Mouse (Mus musculus) hindbrain, postnatal 0 days (tissue): ENCODE measurements at regions not wholly inside any gene's neighbourhood (a gene's known extent, or its start where the extent isn't known, plus 50 kb on each side); places are given as distances from the start of the nearest gene placed in this dataset.

Experiments used
- ATAC-seq: fragments of 200-750 bp; cut with Nextera tagmentation; 2 replicates; pipeline ENCODE4 v1.8.0; 2017; ENCODE audit warnings: mild to moderate bottlenecking, moderate TSS enrichment, moderate library complexity
- DNase-seq: peaks from one replicate; pipeline ENCODE4 v3.0.0-alpha.2; 2015; ENCODE audit warnings: low spot score
- H3K27ac ChIP-seq: fragments of 300-500 bp; sonication (generic); 2 replicates; pipeline ENCODE4 v1.5.1; 2014; ENCODE audit warnings: mild to moderate bottlenecking
- H3K27me3 ChIP-seq: fragments of 300-500 bp; sonication (generic); 2 replicates; pipeline ENCODE4 v1.6.1; 2014; ENCODE audit warnings: low read length, mixed read lengths; ENCODE audit not compliant: insufficient read depth
- H3K36me3 ChIP-seq: fragments of 300-500 bp; sonication (generic); 2 replicates; pipeline ENCODE4 v1.6.1; 2014; ENCODE audit warnings: low read length, mixed read lengths; ENCODE audit not compliant: insufficient read depth
- H3K4me1 ChIP-seq: fragments of 300-500 bp; sonication (generic); 2 replicates; pipeline ENCODE4 v1.6.1; 2014; ENCODE audit warnings: antibody characterized with exemption, low read length, mixed read lengths; ENCODE audit not compliant: insufficient read depth
- H3K4me2 ChIP-seq: fragments of 300-500 bp; sonication (generic); 2 replicates; pipeline ENCODE4 v1.6.1; 2014; ENCODE audit warnings: low read depth, mild to moderate bottlenecking, low read length, moderate library complexity, mixed read lengths
- H3K4me3 ChIP-seq: fragments of 300-500 bp; sonication (generic); 2 replicates; pipeline ENCODE4 v1.5.1; 2014; ENCODE audit warnings: low read length
- H3K9ac ChIP-seq: fragments of 300-500 bp; sonication (generic); replicated peaks from 2 replicates; pipeline ENCODE4 v1.6.1; 2014; ENCODE audit warnings: mild to moderate bottlenecking, low read length, moderate library complexity, mixed read lengths
- H3K9me3 ChIP-seq: fragments of 300-500 bp; sonication (generic); 2 replicates; pipeline ENCODE4 v1.6.1; 2016; ENCODE audit warnings: low read length, mixed read lengths
- CTCF ChIP-seq: IDR thresholded peaks from 2 replicates; pipeline ENCODE4 v1.5.1; 2016; ENCODE audit warnings: antibody characterized with exemption, control low read depth, low read depth
- WGBS: fragments of 180-500 bp; shearing (Covaris S2); extraction: QIAGEN DNeasy Blood & Tissue Kit; methylation state at CpG from one replicate; pipeline ENCODE4 v1.1.7; 2014; 5-methylcytosine and 5-hydroxymethylcytosine counted together

DNA sequence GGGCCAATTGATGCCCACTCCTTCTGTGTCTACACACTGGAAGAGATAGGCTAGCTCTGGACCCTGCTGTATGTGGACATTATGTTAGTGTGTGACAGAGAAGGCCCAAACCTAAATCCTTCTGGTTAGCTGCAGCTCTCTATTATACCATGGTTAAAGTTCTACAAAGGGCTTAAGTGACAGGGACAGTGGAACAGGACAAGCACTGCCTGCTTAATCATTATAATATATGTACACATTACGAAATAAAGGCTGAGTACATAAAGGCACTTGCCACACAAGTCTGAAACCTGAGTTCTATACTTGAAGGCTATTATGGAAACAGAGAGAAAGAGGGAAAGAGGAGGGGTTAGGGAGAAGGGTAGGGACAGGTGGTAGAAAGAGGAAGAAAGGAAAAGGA lies 55.2 kb downstream of the Rdh14 start:
- Histone ChIP-seq H3K4me2 (no peak overlapping the region), H3K9ac (no peak overlapping the region), H3K27ac (no peak overlapping the region), H3K36me3 (no peaks in the 10 kb centered on the region), H3K27me3 (no peaks in the 10 kb centered on the region), H3K4me3 (no peak overlapping the region), H3K4me1 (no peaks in the 10 kb centered on the region), H3K9me3 (no peaks in the 10 kb centered on the region)
- no peak for DNase-seq
- ATAC-seq, result no peak
- TF ChIP-seq CTCF, result no peak
- WGBS, result 88% methylated on average over 1 of the region's 1 CpGs

DNA sequence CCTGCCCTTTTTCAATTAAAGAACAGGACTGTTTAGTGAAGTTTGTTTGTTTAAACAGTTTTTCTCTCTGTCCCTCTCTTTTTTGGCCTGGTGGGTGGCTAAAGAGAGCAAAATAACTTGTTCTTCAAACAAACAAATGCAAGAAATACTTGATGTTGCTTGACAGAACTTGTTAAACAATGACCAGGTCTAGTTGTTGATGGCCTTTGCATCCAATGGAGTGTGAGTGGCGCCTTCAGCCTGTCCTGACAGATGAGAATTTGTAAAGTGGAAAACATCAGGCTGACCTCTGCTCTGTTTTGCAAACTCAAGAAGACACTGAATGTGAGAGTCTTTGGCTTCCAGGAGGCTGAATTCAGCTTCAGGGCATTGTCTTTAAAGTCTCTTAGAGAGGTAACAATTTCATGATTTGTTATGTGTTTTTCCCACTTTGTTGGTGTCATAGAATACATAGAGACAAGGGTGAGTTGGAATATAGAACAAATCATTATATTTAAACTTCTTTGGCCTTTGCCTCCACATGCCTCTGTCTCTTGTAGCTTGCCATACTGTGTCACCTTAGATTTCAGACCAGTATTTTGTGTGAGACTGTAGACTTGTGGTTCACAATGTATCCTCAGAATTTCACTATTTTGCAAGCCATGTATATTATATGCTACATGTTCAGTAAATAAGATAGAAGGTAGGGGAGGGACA lies 67.5 kb downstream of the Rdh14 start:
- Histone ChIP-seq H3K27me3 (no peaks in the 10 kb centered on the region), H3K36me3 (no peaks in the 10 kb centered on the region), H3K4me1 (no peaks in the 10 kb centered on the region), H3K9me3 (no peaks in the 10 kb centered on the region), H3K9ac (no peak overlapping the region), H3K4me3 (no peak overlapping the region), H3K4me2 (no peak overlapping the region), H3K27ac (no peak overlapping the region)
- ATAC-seq, result no peak
- WGBS, result 100% methylated on average over 1 of the region's 1 CpGs
- no peak for TF ChIP-seq CTCF
- DNase-seq, result no peak

DNA sequence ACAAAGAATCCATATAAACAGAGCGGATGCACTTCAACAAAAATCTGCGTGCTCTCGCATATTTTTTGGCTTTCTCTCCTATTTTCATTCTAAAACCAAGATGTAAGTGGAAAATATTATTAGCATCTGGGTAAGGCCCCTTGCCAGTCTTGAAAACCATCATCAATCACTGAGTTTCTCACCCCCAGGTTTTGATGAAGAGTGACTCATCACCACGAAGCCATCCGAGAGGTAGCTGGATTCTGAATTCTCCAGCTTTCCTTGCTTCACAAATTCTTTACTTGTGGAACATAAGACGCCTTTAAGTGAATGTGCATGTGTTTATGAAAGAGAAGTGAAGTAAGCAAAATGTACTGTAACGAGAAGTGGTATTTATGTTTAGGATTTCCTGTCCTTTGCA lies 71.2 kb downstream of the Rdh14 start:
- no peaks in the 10 kb centered on the region for H3K4me1 ChIP-seq
- no peak overlapping the region for H3K4me3 ChIP-seq
- no peaks in the 10 kb centered on the region for H3K27me3 ChIP-seq
- no peak overlapping the region for H3K27ac ChIP-seq
- H3K9me3 ChIP-seq, result no peaks in the 10 kb centered on the region
- no peak overlapping the region for H3K9ac ChIP-seq
- H3K36me3 ChIP-seq, result no peaks in the 10 kb centered on the region
- ATAC-seq (no peak), DNase-seq (no peak)
- WGBS, result 88% methylated on average over 7 of the region's 7 CpGs
- no peak overlapping the region for H3K4me2 ChIP-seq
- TF ChIP-seq CTCF, result no peak

DNA sequence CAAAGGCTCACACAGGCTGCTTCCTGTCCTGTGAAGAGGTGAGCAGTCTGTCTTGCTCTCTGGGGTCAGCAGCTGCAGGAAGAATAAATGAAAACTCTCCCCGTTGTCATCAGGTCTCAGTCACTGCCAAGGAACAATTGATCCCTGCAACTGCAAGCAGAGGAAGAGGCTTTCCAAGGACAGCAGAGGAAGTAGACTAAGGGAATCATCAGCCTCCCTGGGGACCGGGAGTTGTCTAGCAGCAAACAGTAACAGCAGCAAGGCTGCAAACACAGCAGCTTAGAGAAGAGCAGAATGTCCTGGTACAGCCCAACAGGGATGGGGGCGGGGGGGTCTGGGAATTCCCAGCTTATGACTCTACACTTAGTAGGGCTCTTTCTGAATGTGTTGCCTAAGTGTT lies 72.4 kb downstream of the Rdh14 start:
- no peak overlapping the region for H3K4me2 ChIP-seq
- 64% methylated on average over 3 of the region's 3 CpGs for WGBS
- no peaks in the 10 kb centered on the region for H3K4me1 ChIP-seq
- no peak for DNase-seq
- no peak overlapping the region for H3K9ac ChIP-seq
- H3K4me3 ChIP-seq, result no peak overlapping the region
- no peaks in the 10 kb centered on the region for H3K36me3 ChIP-seq
- no peak for ATAC-seq
- TF ChIP-seq CTCF, result no peak
- H3K9me3 ChIP-seq, result no peaks in the 10 kb centered on the region
- no peak overlapping the region for H3K27ac ChIP-seq
- no peaks in the 10 kb centered on the region for H3K27me3 ChIP-seq

DNA sequence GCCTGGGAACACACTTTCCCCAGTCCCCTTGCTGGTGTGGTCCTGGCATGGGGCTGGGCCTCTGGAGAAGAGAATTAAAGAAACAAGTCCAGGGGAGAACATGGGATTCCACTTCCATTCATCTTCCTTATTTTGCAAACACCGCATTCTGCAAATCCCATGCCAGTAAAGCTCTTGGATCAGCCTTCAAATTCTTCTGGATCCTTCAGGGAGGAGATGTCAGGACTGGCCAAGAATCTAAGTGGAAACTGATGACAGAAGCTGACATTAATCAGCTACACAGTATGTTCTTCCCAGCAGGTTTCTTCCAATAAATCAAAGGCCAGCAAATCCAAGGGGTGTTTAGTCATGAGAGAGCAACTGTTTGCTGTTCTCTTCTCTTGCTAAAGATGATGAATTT lies 83.4 kb downstream of the Rdh14 start:
- H3K4me2 ChIP-seq, result no peak overlapping the region
- ATAC-seq (no peak), DNase-seq (no peak)
- TF ChIP-seq CTCF, result no peak
- 71% methylated on average over 1 of the region's 1 CpGs for WGBS
- no peaks in the 10 kb centered on the region for H3K36me3 ChIP-seq
- H3K27ac ChIP-seq, result no peak overlapping the region
- H3K4me1 ChIP-seq, result no peaks in the 10 kb centered on the region
- H3K9me3 ChIP-seq, result no peaks in the 10 kb centered on the region
- H3K9ac ChIP-seq, result no peak overlapping the region
- H3K4me3 ChIP-seq, result no peak overlapping the region
- no peaks in the 10 kb centered on the region for H3K27me3 ChIP-seq

DNA sequence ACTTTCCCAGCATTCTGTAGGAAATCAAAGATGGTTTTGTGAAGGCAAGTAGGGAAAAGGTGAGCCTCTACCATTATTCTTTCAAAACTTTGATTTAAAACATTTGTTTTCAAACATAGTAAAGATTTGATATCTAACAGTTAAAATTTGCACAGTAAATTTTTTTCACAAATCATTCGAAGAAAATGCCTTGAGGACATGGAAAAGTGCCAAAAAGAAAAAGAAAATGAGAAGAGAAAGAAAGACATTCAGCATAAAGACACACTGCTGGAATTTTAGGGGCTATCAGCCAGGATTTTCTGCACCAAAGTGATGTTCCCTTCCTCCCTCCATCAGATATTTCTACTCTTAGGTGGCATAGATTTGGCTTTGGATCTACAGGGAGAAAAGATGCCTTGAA lies 90.2 kb downstream of the Rdh14 start:
- no peak overlapping the region for H3K9ac ChIP-seq
- no peaks in the 10 kb centered on the region for H3K4me1 ChIP-seq
- H3K4me3 ChIP-seq, result no peak overlapping the region
- DNase-seq, result no peak
- no peaks in the 10 kb centered on the region for H3K9me3 ChIP-seq
- no peak for TF ChIP-seq CTCF
- no peak overlapping the region for H3K27ac ChIP-seq
- no peaks in the 10 kb centered on the region for H3K36me3 ChIP-seq
- no peak overlapping the region for H3K4me2 ChIP-seq
- ATAC-seq, result no peak
- WGBS, result 49% methylated on average over 1 of the region's 1 CpGs
- no peaks in the 10 kb centered on the region for H3K27me3 ChIP-seq

DNA sequence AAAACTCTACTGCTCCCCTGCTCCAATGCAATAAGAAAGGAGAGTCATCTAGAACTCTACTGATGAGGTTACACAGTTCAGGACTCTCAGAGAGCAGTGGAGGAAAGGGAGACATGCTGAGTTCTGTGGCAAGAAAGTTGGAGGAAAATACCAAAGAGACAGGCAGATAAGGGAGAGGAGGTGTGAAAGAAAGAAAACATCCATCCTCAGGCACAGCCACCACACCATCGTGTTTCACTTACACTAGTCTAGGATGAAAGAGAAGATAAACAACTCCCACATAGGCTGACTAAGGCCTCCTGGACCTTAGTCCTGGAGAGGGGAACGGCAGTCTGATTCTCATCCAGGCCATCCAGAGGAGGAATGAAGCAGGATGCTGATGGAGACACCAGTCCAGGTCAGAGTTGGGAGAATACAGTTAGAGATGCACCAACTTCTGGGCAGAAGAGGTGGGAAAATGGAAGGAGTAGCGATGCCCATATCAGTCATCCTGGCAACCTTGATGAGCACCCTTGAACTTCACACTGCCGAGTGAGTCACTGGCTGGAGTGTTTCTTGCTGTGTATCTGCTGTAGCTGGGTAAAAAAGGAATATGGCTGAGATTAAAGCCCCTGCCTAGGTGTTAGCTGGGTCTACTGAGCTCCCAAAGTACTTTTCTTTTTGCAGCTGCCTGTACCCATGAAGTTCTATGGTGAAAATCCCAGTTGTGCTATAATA lies 91.9 kb downstream of the Rdh14 start:
- DNase-seq, result no peak
- whole genome bisulfite sequencing, result 83% methylated on average over 4 of the region's 4 CpGs
- Histone ChIP-seq H3K4me1 (no peaks in the 10 kb centered on the region), H3K27me3 (no peaks in the 10 kb centered on the region), H3K9me3 (no peaks in the 10 kb centered on the region), H3K9ac (no peak overlapping the region), H3K27ac (no peak overlapping the region), H3K36me3 (no peaks in the 10 kb centered on the region), H3K4me3 (no peak overlapping the region), H3K4me2 (no peak overlapping the region)
- no peak for ATAC-seq
- no peak for TF ChIP-seq CTCF
